Mouse (Mus musculus) T-cell, adult 2 months (primary cell): ENCODE results near the gene Zfp3.

Experiments
- DNase-seq: peaks from one replicate; pipeline ENCODE4 v3.0.0; 2022; ENCODE audit warnings: low spot score

Gene Zfp3

GRCm38 (mm10) chr11:70807630-70808029, 43.6 kb downstream of the Zfp3 start:
- DNase-seq = no peak

GRCm38 (mm10) chr11:70808101-70808500, 44.1 kb downstream of the Zfp3 start:
- DNase-seq = no peak

GRCm38 (mm10) chr11:70809011-70809410, 45.0 kb downstream of the Zfp3 start:
- DNase-seq = no peak

GRCm38 (mm10) chr11:70811041-70811440, 47.0 kb downstream of the Zfp3 start:
- DNase-seq = no peak

- no peak for DNase-seq
Observed at GRCm38 (mm10) chr11:70811471-70812240, 47.6 kb downstream of the Zfp3 start.

- no peak for DNase-seq
Observed at GRCm38 (mm10) chr11:70812365-70812764, 48.4 kb downstream of the Zfp3 start, which contains the start of gene Scimp. Gene Scimp, minus strand, starts transcription at chr11:70812586.

- DNase-seq = no peak
Observed at GRCm38 (mm10) chr11:70815071-70815470, 51.1 kb downstream of the Zfp3 start.

GRCm38 (mm10) chr11:70815498-70816078, 51.6 kb downstream of the Zfp3 start:
- DNase-seq = peak; percentile 70

- no peak for DNase-seq
Observed at GRCm38 (mm10) chr11:70816770-70817169, 52.8 kb downstream of the Zfp3 start.

GRCm38 (mm10) chr11:70820120-70820519, 56.1 kb downstream of the Zfp3 start:
- DNase-seq = no peak

- DNase-seq = no peak
Observed at GRCm38 (mm10) chr11:70821728-70822591, 58.0 kb downstream of the Zfp3 start.
